Mouse (Mus musculus) limb, embryonic 10.5 days (tissue): ENCODE measurements around the gene Dlk2. TPM values are rescaled to one million over a fixed set of nuclear protein-coding genes. Genes with fewer than 3 reads are reported as not detected.

Experiments
- DNase-seq: peaks from one replicate; pipeline ENCODE4 v3.0.0-alpha.2; 2017; ENCODE audit warnings: low spot score
- H3K27ac ChIP-seq: fragments of 300-500 bp; sonication (generic); 2 replicates; pipeline ENCODE4 v1.5.1; 2016; ENCODE audit warnings: mild to moderate bottlenecking
- H3K27me3 ChIP-seq: fragments of 300-500 bp; sonication (generic); 2 replicates; pipeline ENCODE4 v1.6.1; 2016; ENCODE audit warnings: low read depth, mild to moderate bottlenecking; ENCODE audit not compliant: poor library complexity, severe bottlenecking
- H3K36me3 ChIP-seq: fragments of 300-500 bp; sonication (generic); 2 replicates; pipeline ENCODE4 v1.6.1; 2016; ENCODE audit warnings: mild to moderate bottlenecking, moderate library complexity
- H3K4me1 ChIP-seq: fragments of 300-500 bp; sonication (generic); 2 replicates; pipeline ENCODE4 v1.6.1; 2016
- H3K4me3 ChIP-seq: fragments of 300-500 bp; sonication (generic); 2 replicates; pipeline ENCODE4 v1.5.1; 2016; ENCODE audit warnings: mild to moderate bottlenecking, moderate library complexity
- H3K9me3 ChIP-seq: fragments of 300-500 bp; sonication (generic); replicated peaks from 2 replicates; pipeline ENCODE4 v1.6.1; 2016; ENCODE audit warnings: mild to moderate bottlenecking
- WGBS: fragments of 180-500 bp; shearing (Covaris S2); methylation state at CpG from one replicate; pipeline ENCODE4 v1.1.7; 2016; 5-methylcytosine and 5-hydroxymethylcytosine counted together
- polyA plus RNA-seq: library from polyadenylated mRNA; unstranded; fragments of >200 nt; fragmentation: Nextera tagmentation; extraction: Ambion mirVana; gene quantifications from 2 replicates; pipeline ENCODE4 v1.2.1, GENCODE M21; 2016

The Dlk2 gene
- polyA plus RNA-seq, 1 experiment from 2014 or later, result 1.3 TPM

- no peaks in the 10 kb centered on the region for H3K27me3 ChIP-seq
- no peak for DNase-seq
- WGBS, result 77% methylated on average over 12 of the region's 12 CpGs
- peak overlapping the region; percentile 68 for H3K27ac ChIP-seq
- H3K4me3 ChIP-seq, result no peak overlapping the region
- peaks cover 54% of the 10 kb centered on the region for H3K4me1 ChIP-seq
- peaks cover 66% of the 10 kb centered on the region for H3K36me3 ChIP-seq
- no peaks in the 10 kb centered on the region for H3K9me3 ChIP-seq
Measured at GRCm38 (mm10) chr17:46278011-46278765, 19.0 kb upstream of the Dlk2 start.

- peak within 1 kb of the TSS; percentile 81 for H3K4me3 ChIP-seq
- peaks cover 35% of the 10 kb centered on the region for H3K36me3 ChIP-seq
- WGBS, result under 1% methylated on average over 37 of the region's 37 CpGs
- peak; percentile 98 for DNase-seq
- H3K9me3 ChIP-seq, result no peaks in the 10 kb centered on the region
- peak within 1 kb of the TSS; percentile 90 for H3K27ac ChIP-seq
- peaks cover 45% of the 10 kb centered on the region for H3K4me1 ChIP-seq
- no peaks in the 10 kb centered on the region for H3K27me3 ChIP-seq
Measured at GRCm38 (mm10) chr17:46282483-46283123, 14.6 kb upstream of the Dlk2 start, which contains the start of gene Tjap1. Gene Tjap1 (minus strand): TSS chr17:46283026.

- no peaks in the 10 kb centered on the region for H3K9me3 ChIP-seq
- 27% methylated on average over 9 of the region's 9 CpGs for WGBS
- no peak for DNase-seq
- H3K4me1 ChIP-seq, result peaks cover 45% of the 10 kb centered on the region
- peaks cover 32% of the 10 kb centered on the region for H3K36me3 ChIP-seq
- H3K27me3 ChIP-seq, result no peaks in the 10 kb centered on the region
- H3K27ac ChIP-seq, result peak overlapping the region; percentile 90
- peak overlapping the region; percentile 81 for H3K4me3 ChIP-seq
Measured at GRCm38 (mm10) chr17:46283140-46283539, 14.1 kb upstream of the Dlk2 start.

GRCm38 (mm10) chr17:46283911-46284310, 13.3 kb upstream of the Dlk2 start:
- H3K27me3 ChIP-seq, result no peaks in the 10 kb centered on the region
- H3K9me3 ChIP-seq, result no peaks in the 10 kb centered on the region
- no peak overlapping the region for H3K27ac ChIP-seq
- WGBS, result 90% methylated on average over 8 of the region's 8 CpGs
- H3K4me1 ChIP-seq, result peaks cover 42% of the 10 kb centered on the region
- H3K4me3 ChIP-seq, result no peak overlapping the region
- no peak for DNase-seq
- H3K36me3 ChIP-seq, result peaks cover 24% of the 10 kb centered on the region

- Histone ChIP-seq H3K4me3 (no peak overlapping the region), H3K4me1 (peaks cover 42% of the 10 kb centered on the region), H3K9me3 (no peaks in the 10 kb centered on the region), H3K27me3 (no peaks in the 10 kb centered on the region), H3K36me3 (peaks cover 17% of the 10 kb centered on the region), H3K27ac (no peak overlapping the region)
- DNase-seq, result no peak
- 43% methylated on average over 7 of the region's 7 CpGs for WGBS
Measured at GRCm38 (mm10) chr17:46284653-46285052, 12.6 kb upstream of the Dlk2 start.

- H3K9me3 ChIP-seq, result no peaks in the 10 kb centered on the region
Measured at GRCm38 (mm10) chr17:46285407-46285806, 11.8 kb upstream of the Dlk2 start.

GRCm38 (mm10) chr17:46287678-46288095, 9.5 kb upstream of the Dlk2 start:
- H3K4me3 ChIP-seq, result peak overlapping the region; percentile 15; the same call in 1 of the 2 replicates

More at GRCm38 (mm10) chr17:46285407-46285806, 11.8 kb upstream of the Dlk2 start:
- Histone ChIP-seq H3K36me3 (peaks cover 9% of the 10 kb centered on the region), H3K27me3 (no peaks in the 10 kb centered on the region), H3K4me1 (peaks cover 42% of the 10 kb centered on the region), H3K4me3 (no peak overlapping the region), H3K27ac (no peak overlapping the region)
- DNase-seq, result no peak
- WGBS, result 74% methylated on average over 6 of the region's 6 CpGs

GRCm38 (mm10) chr17:46296601-46297000, 620 bp upstream of the Dlk2 start:
- WGBS, result 52% methylated on average over 6 of the region's 6 CpGs
- Histone ChIP-seq H3K4me3 (0 out of 2 replicates have a peak overlapping the region, but pooled peaks have one; percentile 69), H3K4me1 (peaks cover 26% of the 10 kb centered on the region)

More at GRCm38 (mm10) chr17:46287678-46288095, 9.5 kb upstream of the Dlk2 start:
- Histone ChIP-seq H3K27ac (peak overlapping the region; percentile 81), H3K9me3 (no peaks in the 10 kb centered on the region), H3K4me1 (peaks cover 28% of the 10 kb centered on the region), H3K36me3 (no peaks in the 10 kb centered on the region), H3K27me3 (peaks cover 7% of the 10 kb centered on the region; the same call in 1 of the 2 replicates)
- 70% methylated on average over 11 of the region's 11 CpGs for WGBS
- DNase-seq, result peak; percentile 56

GRCm38 (mm10) chr17:46297028-46297363, 225 bp upstream of the Dlk2 start:
- H3K27ac ChIP-seq, result no peak overlapping the region
- no peaks in the 10 kb centered on the region for H3K9me3 ChIP-seq
- 11% methylated on average over 6 of the region's 6 CpGs for WGBS

More at GRCm38 (mm10) chr17:46296601-46297000, 620 bp upstream of the Dlk2 start:
- Histone ChIP-seq H3K27ac (no peak overlapping the region), H3K36me3 (no peaks in the 10 kb centered on the region), H3K9me3 (no peaks in the 10 kb centered on the region), H3K27me3 (peaks cover 91% of the 10 kb centered on the region)
- DNase-seq, result no peak

GRCm38 (mm10) chr17:46298220-46298913, 1.1 kb downstream of the Dlk2 start:
- peaks cover 28% of the 10 kb centered on the region for H3K4me1 ChIP-seq
- H3K36me3 ChIP-seq, result no peaks in the 10 kb centered on the region
- H3K9me3 ChIP-seq, result no peaks in the 10 kb centered on the region
- DNase-seq, result peak; percentile 92
- H3K27me3 ChIP-seq, result peaks cover 84% of the 10 kb centered on the region
- peak overlapping the region; percentile 69 for H3K4me3 ChIP-seq
- under 1% methylated on average over 48 of the region's 48 CpGs for WGBS
- peak overlapping the region; percentile 64 for H3K27ac ChIP-seq

More at GRCm38 (mm10) chr17:46297028-46297363, 225 bp upstream of the Dlk2 start:
- Histone ChIP-seq H3K27me3 (peaks cover 91% of the 10 kb centered on the region), H3K36me3 (no peaks in the 10 kb centered on the region), H3K4me1 (peaks cover 26% of the 10 kb centered on the region), H3K4me3 (peak overlapping the region; percentile 69)
- no peak for DNase-seq

GRCm38 (mm10) chr17:46301892-46302291, 4.7 kb downstream of the Dlk2 start:
- no peak overlapping the region for H3K4me3 ChIP-seq
- H3K27ac ChIP-seq, result no peak overlapping the region
- peaks cover 59% of the 10 kb centered on the region for H3K27me3 ChIP-seq
- no peaks in the 10 kb centered on the region for H3K9me3 ChIP-seq
- WGBS, result 84% methylated on average over 12 of the region's 12 CpGs
- H3K36me3 ChIP-seq, result no peaks in the 10 kb centered on the region
- peaks cover 32% of the 10 kb centered on the region for H3K4me1 ChIP-seq
- no peak for DNase-seq

- no peaks in the 10 kb centered on the region for H3K36me3 ChIP-seq
- no peak for DNase-seq
- no peaks in the 10 kb centered on the region for H3K9me3 ChIP-seq
- peaks cover 37% of the 10 kb centered on the region for H3K27me3 ChIP-seq
- H3K4me3 ChIP-seq, result no peak overlapping the region
- WGBS, result 87% methylated on average over 9 of the region's 9 CpGs
- H3K4me1 ChIP-seq, result peaks cover 9% of the 10 kb centered on the region
- no peak overlapping the region for H3K27ac ChIP-seq
Measured at GRCm38 (mm10) chr17:46304184-46304583, 7.0 kb downstream of the Dlk2 start.
